Mouse (Mus musculus) layer of hippocampus, postnatal 10 days (tissue): Measurements from ENCODE around the gene Slc39a11. TPM values are rescaled to one million over a fixed set of nuclear protein-coding genes. Genes with fewer than 3 reads are reported as not detected.

Experiments
- DNase-seq, 2 experiments: peaks; one replicate each; pipeline ENCODE4 v3.0.0; 2021; ENCODE audit warnings: low spot score in 2 of 2
- total RNA-seq, 2 experiments: library from RNA; stranded (reverse); gene quantifications; 2 replicates each; pipeline ENCODE4 v1.2.3; 2021

The Slc39a11 gene
- total RNA-seq, 2 experiments from 2014 or later, result 33.1 to 34.0 TPM

GRCm38 (mm10) chr11:113362617-113363016 is 287.3 kb downstream of the Slc39a11 start:
- no peak for DNase-seq

- DNase-seq, result peak; percentile 46 to 65
These were observed 289.6 kb downstream of the Slc39a11 start for GRCm38 (mm10) chr11:113360049-113360835.

GRCm38 (mm10) chr11:113355932-113356331 is 293.9 kb downstream of the Slc39a11 start:
- DNase-seq, result no peak

- no peak for DNase-seq
These were observed 297.6 kb downstream of the Slc39a11 start for GRCm38 (mm10) chr11:113352085-113352815.

- no peak for DNase-seq
These were observed 299.3 kb downstream of the Slc39a11 start for GRCm38 (mm10) chr11:113350583-113350982.

DNA sequence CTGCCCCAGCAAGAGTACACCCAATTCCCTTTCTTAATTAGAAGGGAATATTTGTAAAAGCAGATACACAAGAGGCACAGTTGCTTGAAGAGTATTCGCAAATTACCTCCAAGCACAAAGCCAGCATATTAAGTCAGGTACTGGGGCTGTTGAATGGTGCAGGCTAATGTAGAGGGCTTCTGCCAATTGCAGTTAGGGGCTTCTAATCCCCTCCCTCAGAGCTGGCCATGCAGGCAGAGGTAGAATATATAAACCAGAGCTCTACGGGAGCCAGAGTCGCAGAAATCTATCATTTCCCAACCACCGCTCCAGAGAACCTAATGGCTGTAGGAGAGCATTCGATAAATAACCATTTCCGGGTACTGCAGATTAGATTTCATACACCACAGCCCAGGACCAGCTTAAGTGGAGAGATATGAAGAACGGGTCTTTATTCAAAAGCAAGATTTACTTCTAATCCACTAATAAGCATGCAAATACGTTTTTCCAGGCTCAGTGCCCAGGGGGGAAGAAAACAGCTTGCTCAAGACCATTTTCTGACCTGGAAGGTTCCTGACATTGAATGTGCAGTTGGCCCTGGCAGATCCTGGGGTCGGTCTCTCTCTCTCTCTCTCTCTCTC is 302.9 kb downstream of the Slc39a11 start:
- DNase-seq, result no peak

DNA sequence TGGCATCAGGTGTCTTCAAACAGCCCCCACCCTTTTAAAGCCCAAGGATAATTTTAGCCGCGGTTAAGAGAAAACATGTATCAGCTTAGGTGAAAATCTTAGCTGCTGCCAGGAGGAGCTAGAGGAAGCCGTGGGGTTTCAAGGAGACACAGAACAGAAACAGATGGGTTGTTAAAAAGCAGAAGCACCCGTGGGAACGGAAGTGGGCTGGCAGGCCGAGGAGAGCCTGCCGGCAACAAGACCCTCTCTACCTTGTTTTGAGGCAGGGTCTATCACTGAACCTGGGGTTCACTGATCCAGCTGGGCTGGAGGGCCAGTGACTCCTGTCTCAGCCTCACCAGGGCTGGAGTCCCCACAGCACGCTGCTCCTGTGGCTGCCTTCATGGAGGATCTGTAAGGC is 310.1 kb downstream of the Slc39a11 start:
- DNase-seq, result no peak

- no peak for DNase-seq
These were observed 311.3 kb downstream of the Slc39a11 start for GRCm38 (mm10) chr11:113338581-113338980.

GRCm38 (mm10) chr11:113335706-113336105 is 314.2 kb downstream of the Slc39a11 start:
- no peak for DNase-seq

DNA sequence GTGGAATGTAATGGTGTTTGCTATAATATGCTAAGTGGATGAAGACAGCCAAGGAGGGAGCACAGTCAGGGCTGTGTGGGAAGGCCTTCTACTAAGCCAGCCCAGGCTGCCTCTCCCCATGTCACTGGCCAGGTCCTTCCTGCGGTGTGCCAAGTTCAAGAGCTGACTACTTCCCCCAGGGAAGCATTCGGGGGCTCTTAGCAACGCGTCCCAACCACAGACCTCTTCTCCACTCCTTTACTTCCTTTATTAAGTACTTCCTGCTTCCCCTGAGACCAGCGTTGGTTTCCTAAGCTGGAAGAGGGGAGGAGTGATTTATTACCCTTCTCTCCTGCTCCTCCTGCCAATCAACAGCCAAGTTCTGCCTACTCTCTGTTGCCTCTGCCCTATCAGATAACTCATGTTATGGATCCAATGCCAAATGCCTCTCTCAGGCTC is 315.4 kb downstream of the Slc39a11 start:
- DNase-seq, result no peak

DNA sequence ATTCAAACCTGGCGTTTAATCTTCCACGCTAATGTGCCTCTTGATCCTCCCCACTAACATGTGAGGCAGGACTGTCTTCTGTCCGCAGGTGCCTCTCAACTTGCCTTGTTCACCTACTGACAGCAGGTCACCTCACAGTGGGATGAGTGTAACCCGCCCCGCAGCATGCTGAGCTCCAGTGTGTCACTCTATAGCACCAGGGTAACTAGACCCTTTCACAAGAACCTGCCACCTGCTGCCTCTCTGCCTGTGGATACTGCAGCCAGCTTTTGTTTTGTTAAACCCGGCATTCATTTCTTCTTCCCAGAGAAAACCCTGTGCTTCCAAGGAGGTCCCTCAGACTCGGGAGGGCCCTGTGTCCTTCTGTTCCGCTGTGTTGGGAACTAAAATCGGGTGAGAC is 316.3 kb downstream of the Slc39a11 start:
- DNase-seq, result no peak

- DNase-seq, result no peak
These were observed 319.8 kb downstream of the Slc39a11 start for GRCm38 (mm10) chr11:113330061-113330591.

GRCm38 (mm10) chr11:113327499-113328062 is 322.3 kb downstream of the Slc39a11 start:
- no peak for DNase-seq

DNA sequence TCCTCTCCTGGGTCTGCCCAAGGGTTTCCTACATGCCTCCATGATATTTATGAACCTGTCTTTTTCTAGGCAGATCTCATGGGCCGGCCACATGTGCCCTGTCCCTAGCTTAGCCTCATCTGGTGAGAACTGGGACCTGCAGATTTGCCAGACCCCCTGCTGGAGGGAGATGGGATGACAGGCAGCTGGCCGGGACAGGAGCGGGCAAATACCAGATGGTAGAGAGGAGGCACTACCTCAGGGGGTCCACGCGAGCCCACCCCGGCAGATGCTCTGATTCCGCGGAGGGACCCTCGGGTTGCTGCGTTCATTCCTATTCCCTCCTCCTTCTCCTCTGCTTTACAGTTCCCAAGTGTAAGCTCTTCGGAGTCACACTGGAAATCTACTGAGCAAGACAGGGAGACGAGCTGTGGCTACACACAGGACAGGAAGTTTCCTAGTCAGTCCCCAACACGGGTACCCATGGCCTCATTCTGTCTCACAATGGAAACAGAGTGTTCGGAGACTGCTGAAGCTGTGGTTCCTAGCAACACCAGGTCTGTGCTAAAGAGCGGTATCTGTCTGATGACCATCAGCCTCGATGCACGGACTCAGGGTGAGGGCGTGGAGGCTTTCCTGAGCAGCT is 323.4 kb downstream of the Slc39a11 start:
- peak; percentile 84 to 85 for DNase-seq

DNA sequence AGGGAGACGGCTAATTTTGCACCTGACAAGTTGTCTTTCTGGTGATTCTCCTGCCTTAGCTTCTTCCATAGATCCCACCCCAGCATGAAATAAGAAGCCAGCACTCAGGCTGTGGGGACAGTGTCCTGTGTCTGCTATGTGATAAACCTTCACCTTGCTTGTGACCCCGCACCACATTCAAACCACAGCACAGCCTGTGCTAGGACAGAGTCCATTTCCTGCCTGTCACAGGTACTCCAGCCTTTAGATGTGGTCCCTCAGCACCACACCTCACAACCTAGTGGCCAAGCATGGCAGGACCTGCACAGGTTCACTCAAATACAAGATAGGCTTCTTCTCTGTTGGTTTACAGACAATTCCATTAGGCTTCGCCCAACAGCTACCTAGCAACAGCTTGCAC is 328.3 kb downstream of the Slc39a11 start:
- DNase-seq, result no peak

- no peak for DNase-seq
These were observed 340.5 kb downstream of the Slc39a11 start for GRCm38 (mm10) chr11:113309265-113309951.

DNA sequence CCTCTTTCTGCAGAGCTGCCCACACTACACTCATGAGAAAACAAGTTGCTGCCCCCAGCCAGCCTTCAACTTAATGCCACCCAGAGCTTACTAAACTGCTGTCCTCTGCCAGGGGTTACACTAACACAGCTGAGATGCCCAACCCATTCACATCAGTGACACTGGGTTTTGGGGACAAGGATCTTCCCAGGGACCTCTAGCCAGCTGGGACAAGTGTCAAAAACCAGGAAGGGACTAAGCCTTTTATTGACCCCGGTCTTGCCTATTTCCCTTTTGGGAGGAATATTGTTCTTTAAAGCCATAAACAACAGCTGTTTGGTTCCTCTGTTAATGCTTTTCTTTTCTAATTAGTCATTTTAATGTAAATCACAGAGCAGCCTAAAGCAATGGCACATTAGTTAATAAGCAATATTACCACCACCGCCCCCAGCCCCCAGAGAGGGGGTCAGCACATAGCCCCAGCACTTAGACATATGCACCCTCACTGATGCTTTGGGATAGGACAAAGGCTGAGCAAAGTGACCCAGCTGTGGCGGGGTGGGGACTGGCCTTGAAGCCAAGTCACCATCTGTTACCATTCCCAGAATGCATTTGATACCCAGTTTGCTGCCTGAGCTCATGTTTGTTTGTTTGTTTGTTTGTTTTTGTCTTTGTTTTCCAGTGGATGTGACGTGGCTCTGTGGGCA is 341.5 kb downstream of the Slc39a11 start:
- no peak for DNase-seq

- no peak for DNase-seq
These were observed 346.7 kb downstream of the Slc39a11 start for GRCm38 (mm10) chr11:113303204-113303603.

- DNase-seq, result no peak
These were observed 350.4 kb downstream of the Slc39a11 start for GRCm38 (mm10) chr11:113299492-113299891.

DNA sequence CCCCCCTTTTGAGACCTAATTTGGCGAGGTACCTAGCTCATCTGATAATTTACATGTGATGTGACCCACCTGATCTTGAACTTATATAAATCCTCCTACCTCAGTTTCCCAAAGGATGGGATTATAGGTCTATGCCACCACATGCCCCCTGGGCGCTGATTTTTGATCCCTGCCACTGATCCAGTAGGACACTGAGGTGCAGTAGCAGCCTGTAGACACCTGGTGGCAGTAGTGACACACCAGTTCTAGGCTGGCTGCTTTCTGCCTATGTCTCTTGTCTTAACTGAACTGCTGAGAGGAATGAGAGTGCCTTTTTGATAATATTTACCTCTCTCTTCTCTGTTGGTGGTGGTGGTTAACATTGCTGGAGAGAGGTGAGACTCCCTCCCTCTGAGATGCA is 352.1 kb downstream of the Slc39a11 start:
- DNase-seq, result peak; percentile 84 to 88
